Mouse (Mus musculus) ES-Bruce4 (cell line): ENCODE data around the gene Arfip1. TPM values are rescaled to one million over a fixed set of nuclear protein-coding genes. Genes with fewer than 3 reads are reported as not detected.

Experiments used
- H3K27ac ChIP-seq: 2 replicates; pipeline ENCODE4 v1.5.1; 2012; ENCODE audit warnings: low read length, inconsistent platforms; ENCODE audit not compliant: insufficient read depth
- H3K27me3 ChIP-seq: 2 replicates; pipeline ENCODE4 v1.6.1; 2012; ENCODE audit warnings: mild to moderate bottlenecking, low read length, inconsistent platforms; ENCODE audit not compliant: control insufficient read depth, poor library complexity, insufficient read depth, severe bottlenecking
- H3K36me3 ChIP-seq: 2 replicates; pipeline ENCODE4 v1.6.1; 2012; ENCODE audit warnings: inconsistent platforms, mild to moderate bottlenecking, low read length, moderate library complexity; ENCODE audit not compliant: control insufficient read depth, poor library complexity, insufficient read depth, severe bottlenecking
- H3K4me1 ChIP-seq: one replicate; pipeline ENCODE4 v1.8.1; 2011; ENCODE audit warnings: low read length; ENCODE audit not compliant: control insufficient read depth, insufficient read depth
- H3K4me3 ChIP-seq: 2 replicates; pipeline ENCODE4 v1.5.1; 2011; ENCODE audit warnings: low read depth, mild to moderate bottlenecking, low read length
- H3K9ac ChIP-seq: 2 replicates; pipeline ENCODE4 v1.6.1; 2012; ENCODE audit warnings: low read depth, mild to moderate bottlenecking, inconsistent platforms; ENCODE audit not compliant: poor library complexity, severe bottlenecking
- H3K9me3 ChIP-seq: replicated peaks from 2 replicates; pipeline ENCODE4 v1.6.1; 2012; ENCODE audit warnings: mild to moderate bottlenecking, low read length, inconsistent platforms; ENCODE audit not compliant: control insufficient read depth, poor library complexity, insufficient read depth, severe bottlenecking
- CTCF ChIP-seq: IDR thresholded peaks from one replicate; pipeline ENCODE4 v1.8.1; 2011; ENCODE audit warnings: low read depth, low read length
- EP300 ChIP-seq: IDR thresholded peaks from 2 replicates; pipeline ENCODE4 v1.6.1; 2011; ENCODE audit warnings: low read depth, low read length; ENCODE audit not compliant: insufficient read depth
- POLR2A ChIP-seq: IDR thresholded peaks from one replicate; pipeline ENCODE4 v1.8.1; 2011; ENCODE audit warnings: low read length; ENCODE audit not compliant: insufficient read depth
- polyA plus RNA-seq: library from polyadenylated mRNA; stranded (reverse); fragments of >200 nt; gene quantifications from 2 replicates; pipeline ENCODE4 v1.2.4, GENCODE M21; 2011; ENCODE audit warnings: low read depth; ENCODE audit not compliant: missing spikeins, insufficient read depth, insufficient read length

Gene Arfip1
- polyA plus RNA-seq, 1 experiment, result 32.9 TPM

GRCm38 (mm10) chr3:84455733-84456417 lies 126.5 kb downstream of the Arfip1 start:
- Histone ChIP-seq H3K27ac (no peak overlapping the region), H3K9ac (no peak overlapping the region), H3K4me1 (no peaks in the 10 kb centered on the region), H3K4me3 (no peak overlapping the region), H3K9me3 (no peaks in the 10 kb centered on the region), H3K36me3 (no peaks in the 10 kb centered on the region), H3K27me3 (no peaks in the 10 kb centered on the region)
- TF ChIP-seq EP300, result no peak

GRCm38 (mm10) chr3:84450651-84451050 lies 131.8 kb downstream of the Arfip1 start:
- no peak for TF ChIP-seq CTCF
- no peak for TF ChIP-seq EP300
- TF ChIP-seq POLR2A, result no peak
- Histone ChIP-seq H3K27me3 (no peaks in the 10 kb centered on the region), H3K36me3 (no peaks in the 10 kb centered on the region), H3K9ac (no peak overlapping the region), H3K4me3 (no peak overlapping the region), H3K27ac (no peak overlapping the region), H3K9me3 (no peaks in the 10 kb centered on the region), H3K4me1 (no peaks in the 10 kb centered on the region)

GRCm38 (mm10) chr3:84449015-84449414 lies 133.4 kb downstream of the Arfip1 start:
- no peaks in the 10 kb centered on the region for H3K27me3 ChIP-seq
- no peaks in the 10 kb centered on the region for H3K4me1 ChIP-seq
- H3K4me3 ChIP-seq, result no peak overlapping the region
- no peak overlapping the region for H3K9ac ChIP-seq
- H3K27ac ChIP-seq, result no peak overlapping the region
- no peaks in the 10 kb centered on the region for H3K36me3 ChIP-seq
- no peaks in the 10 kb centered on the region for H3K9me3 ChIP-seq
- TF ChIP-seq POLR2A (no peak), EP300 (no peak), CTCF (no peak)

GRCm38 (mm10) chr3:84447803-84448202 lies 134.6 kb downstream of the Arfip1 start:
- TF ChIP-seq CTCF (no peak), EP300 (no peak)
- H3K4me1 ChIP-seq, result no peaks in the 10 kb centered on the region
- H3K9me3 ChIP-seq, result no peaks in the 10 kb centered on the region
- H3K9ac ChIP-seq, result no peak overlapping the region
- H3K27ac ChIP-seq, result no peak overlapping the region
- H3K36me3 ChIP-seq, result no peaks in the 10 kb centered on the region
- H3K27me3 ChIP-seq, result no peaks in the 10 kb centered on the region
- H3K4me3 ChIP-seq, result no peak overlapping the region

Other genes with a start within 250 kb of the Arfip1 start
- gene Fhdc1, start 102.2 kb downstream of the Arfip1 start, polyA plus RNA-seq, result 1.8 and 3.4 TPM in 2 replicates
- gene Tigd4, start 10.9 kb upstream of the Arfip1 start, polyA plus RNA-seq, result not detected in 2 replicates
- gene Tmem154, start 83.6 kb upstream of the Arfip1 start, polyA plus RNA-seq, result 3.2 and 3.9 TPM in 2 replicates
- 33.8 and 34.4 TPM in 2 replicates for gene Fbxw7, start 232.6 kb upstream of the Arfip1 start, polyA plus RNA-seq